Mouse (Mus musculus) natural killer cell, adult 2 months (primary cell): ENCODE results near the gene Cyp27b1.

ENCODE experiments used
- DNase-seq, 2 experiments: peaks; one replicate each; pipeline ENCODE4 v3.0.0; 2022; ENCODE audit warnings: low spot score in 2 of 2

Cyp27b1 gene

DNA sequence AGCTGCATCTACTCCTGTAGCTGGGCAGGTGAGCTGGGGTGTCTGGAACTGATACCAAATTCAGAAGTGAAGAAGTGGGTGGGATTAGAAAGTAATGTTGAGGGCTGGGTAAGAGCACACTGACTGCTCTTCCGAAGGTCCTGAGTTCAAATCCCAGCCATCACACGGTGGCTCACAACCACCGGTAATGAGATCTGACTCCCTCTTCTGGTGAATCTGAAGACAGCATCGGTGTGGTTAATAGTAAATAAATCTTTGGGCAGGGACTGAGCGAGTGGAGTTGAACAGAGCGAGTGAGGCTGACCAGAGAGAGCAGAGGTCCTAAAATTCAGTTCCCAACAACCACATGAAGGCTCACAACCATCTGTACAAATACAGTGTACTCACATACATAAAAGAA lies 37.6 kb downstream of the Cyp27b1 start:
- no peak for DNase-seq

DNA sequence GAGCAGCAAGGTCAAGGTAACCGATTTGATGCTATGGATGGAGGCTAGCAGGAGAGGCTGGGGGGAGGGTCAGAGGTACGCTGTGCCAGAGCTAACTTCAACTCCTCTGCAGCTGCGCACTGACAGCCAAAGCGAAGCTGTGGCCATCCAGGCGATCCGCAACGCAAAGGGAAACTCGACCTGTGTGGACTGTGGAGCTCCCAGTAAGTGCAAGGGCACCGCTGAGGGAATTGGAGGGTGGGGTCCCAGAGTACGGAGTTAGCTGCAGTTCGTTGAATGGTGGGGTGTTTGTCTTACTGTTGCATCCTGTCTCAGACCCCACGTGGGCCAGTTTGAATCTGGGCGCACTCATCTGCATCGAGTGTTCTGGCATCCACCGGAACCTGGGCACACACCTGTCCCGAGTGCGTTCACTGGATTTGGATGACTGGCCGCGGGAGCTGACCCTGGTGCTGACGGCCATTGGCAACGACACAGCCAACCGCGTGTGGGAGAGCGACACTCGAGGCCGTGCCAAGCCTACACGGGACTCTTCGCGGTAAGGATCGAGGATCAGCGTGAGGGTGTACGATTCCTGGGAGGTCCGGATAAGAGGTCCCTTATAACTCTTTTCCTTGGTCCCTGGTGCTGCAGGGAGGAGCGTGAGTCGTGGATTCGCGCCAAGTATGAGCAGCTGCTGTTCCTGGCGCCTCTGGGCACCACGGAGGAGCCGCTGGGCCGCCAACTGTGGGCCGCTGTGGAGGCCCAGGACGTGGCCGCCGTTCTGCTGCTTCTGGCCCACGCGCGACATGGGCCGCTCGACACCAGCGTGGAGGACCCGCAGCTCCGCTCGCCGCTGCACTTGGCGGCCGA lies 42.7 kb downstream of the Cyp27b1 start:
- no peak for DNase-seq

DNA sequence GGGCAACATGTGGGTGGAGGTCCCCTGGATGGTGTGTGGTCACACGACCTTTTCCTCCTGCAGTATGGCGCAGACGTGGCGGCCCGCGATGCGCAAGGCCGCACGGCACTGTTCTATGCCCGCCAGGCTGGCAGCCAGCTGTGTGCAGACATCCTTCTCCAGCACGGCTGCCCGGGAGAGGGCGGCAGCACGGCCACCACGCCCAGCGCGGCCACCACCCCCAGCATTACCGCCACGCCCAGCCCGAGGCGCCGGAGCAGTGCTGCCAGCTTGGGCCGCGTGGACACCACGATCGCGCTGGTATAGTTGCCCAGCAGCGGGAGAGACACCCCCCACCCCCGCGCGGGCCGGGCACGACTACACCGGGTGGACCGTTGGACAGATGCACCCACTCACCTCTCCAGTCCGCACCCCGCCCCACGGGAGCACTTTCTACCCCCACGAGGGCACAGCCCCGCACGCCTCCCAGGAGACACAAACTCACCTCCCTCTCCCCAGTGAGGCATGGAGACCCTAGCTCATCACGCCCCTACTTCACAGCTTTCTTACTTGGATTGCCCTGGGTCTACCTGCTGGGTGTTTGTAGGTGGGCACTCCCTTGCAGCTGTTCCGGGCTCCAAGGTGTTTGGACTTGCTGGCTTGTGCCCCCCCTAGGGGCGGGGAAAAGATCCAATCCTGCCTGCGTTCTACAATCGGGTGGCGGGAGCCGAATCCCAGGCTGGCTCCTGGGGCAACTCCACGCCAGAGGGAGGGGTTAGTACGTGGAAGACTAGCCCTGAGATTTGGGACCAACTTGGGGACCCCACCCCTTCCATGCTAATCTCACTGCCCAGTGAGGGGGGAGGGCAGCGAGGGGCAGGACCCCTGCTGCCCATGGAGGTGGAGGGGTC lies 43.7 kb downstream of the Cyp27b1 start:
- no peak for DNase-seq

DNA sequence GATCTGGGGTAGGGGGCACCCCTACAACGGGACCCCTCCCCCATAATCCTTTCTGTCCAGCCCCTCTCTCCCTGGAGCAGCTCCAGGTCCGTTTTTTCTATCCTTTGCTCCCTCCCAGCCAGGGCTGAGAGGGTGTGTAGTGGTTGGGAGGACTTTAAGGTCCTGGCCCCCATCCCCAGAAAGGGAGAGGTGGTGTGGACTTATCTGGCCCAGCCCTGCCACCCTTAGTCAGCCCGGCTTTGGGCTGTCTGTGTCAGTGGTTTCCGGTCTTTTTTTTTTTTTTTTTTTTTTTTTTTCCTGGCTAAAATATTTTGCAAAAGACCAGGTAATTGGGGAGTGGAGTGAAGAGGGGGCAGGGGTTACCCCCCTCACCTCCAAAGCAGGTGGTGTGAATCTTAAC lies 44.7 kb downstream of the Cyp27b1 start:
- DNase-seq: no peak

DNA sequence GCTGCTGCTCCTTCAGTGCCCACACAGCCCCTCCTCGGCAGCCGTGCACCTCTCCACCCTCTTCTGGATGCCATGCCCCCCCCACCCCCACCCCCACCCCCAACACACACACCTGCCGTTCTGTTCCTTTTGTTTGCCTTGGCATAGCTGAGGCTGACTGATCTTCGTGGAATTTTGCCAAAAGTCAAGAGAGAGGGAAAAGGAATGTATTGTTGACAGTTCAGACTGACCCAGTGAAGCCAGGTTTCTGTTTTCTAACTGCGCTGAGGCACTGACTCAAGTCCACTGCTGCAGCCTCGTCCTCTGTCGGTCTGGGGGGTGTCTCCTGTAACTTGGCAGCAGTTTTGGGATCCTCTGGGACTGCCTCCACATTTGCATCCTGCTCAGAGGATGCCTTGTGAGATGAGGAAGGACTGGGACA lies 46.3 kb downstream of the Cyp27b1 start:
- no peak for DNase-seq

DNA sequence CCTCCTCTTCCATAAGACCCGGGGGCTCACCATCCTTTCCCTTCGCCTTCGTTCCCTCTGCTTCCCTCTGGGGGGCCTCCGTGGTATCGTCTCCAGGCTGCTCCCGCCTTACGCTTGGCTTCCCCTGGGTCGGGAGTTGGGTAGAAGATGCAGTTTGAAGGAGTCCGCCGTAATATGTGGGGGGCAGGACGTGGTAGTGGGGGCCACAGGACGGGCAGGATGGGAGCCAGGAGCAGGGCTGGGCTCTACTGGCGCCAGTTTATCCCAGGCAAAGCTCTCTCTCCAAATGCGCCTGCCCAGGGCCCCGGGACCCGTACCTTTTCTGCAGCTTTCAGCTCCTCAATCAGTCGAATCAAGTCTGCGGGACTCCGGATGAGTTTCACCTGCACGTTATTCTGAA lies 50.5 kb downstream of the Cyp27b1 start:
- DNase-seq: no peak

DNA sequence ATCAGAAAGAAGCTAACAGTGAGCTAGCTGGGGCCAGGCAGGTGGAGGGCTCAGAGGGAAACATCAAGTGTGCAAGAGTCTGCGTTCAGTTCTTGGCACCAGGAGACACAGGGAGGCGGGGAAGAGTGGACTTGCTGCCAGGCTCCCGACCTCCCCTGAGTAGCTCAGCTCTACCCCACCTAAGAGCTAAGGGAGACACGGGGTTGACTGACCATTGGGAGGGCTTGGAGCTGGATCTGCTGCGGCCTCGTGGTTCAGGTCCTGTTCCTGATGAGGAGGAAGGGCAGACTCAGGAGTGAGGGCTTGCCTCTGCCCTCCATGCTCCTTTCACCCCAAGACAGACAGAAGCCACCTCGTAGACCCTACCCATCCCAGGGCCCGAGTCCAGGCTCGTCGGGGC lies 51.1 kb downstream of the Cyp27b1 start:
- DNase-seq: no peak

DNA sequence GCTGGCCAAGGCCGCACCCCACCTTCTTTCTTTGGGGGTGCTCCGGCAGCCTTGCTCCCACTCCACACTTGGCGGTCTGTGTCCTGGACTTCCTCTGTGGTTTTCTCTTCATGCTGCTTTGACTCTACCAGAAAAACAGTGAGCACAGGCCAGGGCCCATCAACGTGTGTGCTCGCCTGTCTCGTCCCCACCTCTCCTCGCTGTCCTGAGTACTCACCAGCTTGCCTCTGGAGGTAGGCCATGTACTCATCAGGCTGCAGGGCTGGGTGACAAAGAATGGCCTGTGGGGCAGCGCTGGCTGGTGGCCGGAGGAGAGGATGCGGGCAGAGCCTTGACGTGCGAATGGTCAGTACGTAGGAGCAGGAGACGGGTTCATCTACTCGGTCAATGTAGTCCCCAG lies 51.8 kb downstream of the Cyp27b1 start:
- DNase-seq: peak in 1 of 2 experiments; percentile 38

DNA sequence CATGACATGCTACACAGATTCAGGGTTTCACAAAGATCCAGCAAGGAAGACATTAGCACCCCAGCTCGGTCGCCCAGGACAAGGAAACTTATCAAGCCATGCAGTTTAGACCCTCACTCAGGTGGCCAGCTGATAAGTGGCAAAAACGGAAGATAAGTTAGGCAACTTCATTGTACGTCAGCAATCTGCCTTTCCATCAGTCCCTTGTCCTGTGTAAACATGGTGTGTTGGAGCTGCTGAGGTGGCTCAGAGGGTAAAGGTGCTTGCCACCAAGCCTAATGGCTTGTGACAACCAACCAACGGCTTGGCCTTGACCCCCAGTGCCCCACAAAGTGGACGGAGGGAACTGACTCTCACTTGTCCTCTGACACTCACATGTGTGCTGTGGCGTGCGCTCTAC lies 52.4 kb downstream of the Cyp27b1 start:
- no peak for DNase-seq

DNA sequence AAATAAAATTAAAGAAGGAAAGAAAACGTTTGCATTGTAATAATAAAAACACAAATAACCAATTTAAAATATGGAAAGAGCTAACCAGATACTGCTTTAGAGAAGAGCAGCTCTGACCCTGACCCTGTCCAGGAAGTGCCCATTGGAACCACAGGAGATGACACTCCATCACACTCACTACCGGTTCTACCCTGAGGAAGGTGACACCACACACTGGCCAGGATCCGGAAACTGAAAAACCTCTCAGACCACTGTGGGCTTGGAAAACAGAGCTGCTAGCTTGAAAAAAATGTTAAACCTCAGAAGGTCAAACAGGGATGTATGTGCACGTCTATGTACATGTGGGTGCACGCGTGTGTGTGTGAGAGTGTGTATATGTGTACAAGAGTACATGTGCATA lies 53.1 kb downstream of the Cyp27b1 start:
- peak in 1 of 2 experiments; percentile 49 for DNase-seq
